Mouse (Mus musculus) liver, embryonic 14.5 days (tissue): Measurements from ENCODE around the gene Metrn. TPM values are rescaled to one million over a fixed set of nuclear protein-coding genes. Genes with fewer than 3 reads are reported as not detected.

ENCODE experiments used
- ATAC-seq: fragments of 200-750 bp; cut with Nextera tagmentation; 2 replicates; pipeline ENCODE4 v1.8.0; 2017; ENCODE audit warnings: moderate number of reproducible peaks, mild to moderate bottlenecking, moderate library complexity; ENCODE audit not compliant: insufficient read depth
- DNase-seq, 3 experiments: peaks; one replicate each; pipeline ENCODE4 v3.0.0-alpha.2; 2012 to 2013; ENCODE audit warnings: low read depth in 3 of 3, low spot score in 3 of 3
- H3K27ac ChIP-seq: fragments of 300-500 bp; sonication (generic); 2 replicates; pipeline ENCODE4 v1.5.1; 2014; ENCODE audit warnings: moderate library complexity, mild to moderate bottlenecking, control low read depth, inconsistent platforms
- H3K27me3 ChIP-seq: fragments of 300-500 bp; sonication (generic); 2 replicates; pipeline ENCODE4 v1.6.1; 2014; ENCODE audit warnings: mild to moderate bottlenecking, low read length, moderate library complexity; ENCODE audit not compliant: control insufficient read depth, insufficient read depth
- H3K36me3 ChIP-seq: fragments of 300-500 bp; sonication (generic); replicated peaks from 2 replicates; pipeline ENCODE4 v1.6.1; 2014; ENCODE audit warnings: low read depth; ENCODE audit not compliant: control insufficient read depth, insufficient read depth
- H3K4me1 ChIP-seq, 2 experiments: fragments of 200-500 bp in 1 of 2; fragments of 300-500 bp in 1 of 2; sonication (generic) in 1 of 2; replicated peaks; 2 replicates each; pipeline ENCODE4 v1.6.1; 2012 to 2014; ENCODE audit warnings: antibody characterized with exemption in 1 of 2, inconsistent platforms in 1 of 2, low read length in 1 of 2; ENCODE audit not compliant: control insufficient read depth in 2 of 2, insufficient read depth in 2 of 2
- H3K4me2 ChIP-seq: fragments of 300-500 bp; sonication (generic); 2 replicates; pipeline ENCODE4 v1.6.1; 2014; ENCODE audit warnings: low read depth, mild to moderate bottlenecking, control low read depth, moderate library complexity
- H3K4me3 ChIP-seq, 2 experiments: fragments of 200-500 bp in 1 of 2; fragments of 300-500 bp in 1 of 2; sonication (generic) in 1 of 2; 2 replicates each; pipeline ENCODE4 v1.5.1; 2012 to 2014; ENCODE audit warnings: low read depth in 2 of 2, low read length in 2 of 2, mild to moderate bottlenecking in 2 of 2, control low read depth in 1 of 2, inconsistent platforms in 1 of 2, moderate library complexity in 1 of 2; ENCODE audit not compliant: insufficient read depth in 1 of 2
- H3K9ac ChIP-seq: fragments of 300-500 bp; sonication (generic); replicated peaks from 2 replicates; pipeline ENCODE4 v1.6.1; 2014; ENCODE audit warnings: mild to moderate bottlenecking, control low read depth, moderate library complexity
- H3K9me3 ChIP-seq: fragments of 300-500 bp; sonication (generic); 2 replicates; pipeline ENCODE4 v1.6.1; 2016; ENCODE audit warnings: low read length, mixed read lengths; ENCODE audit not compliant: control insufficient read depth
- CTCF ChIP-seq: IDR thresholded peaks from 2 replicates; pipeline ENCODE4 v1.5.1; 2016; ENCODE audit warnings: antibody characterized with exemption, low read depth, control low read depth
- EP300 ChIP-seq: IDR thresholded peaks from 2 replicates; pipeline ENCODE4 v1.6.1; 2016; ENCODE audit warnings: antibody characterized with exemption, low read depth
- WGBS: fragments of 180-500 bp; shearing (Covaris S2); extraction: QIAGEN DNeasy Blood & Tissue Kit; methylation state at CpG from one replicate; pipeline ENCODE4 v1.1.7; 2014; ENCODE audit not compliant: insufficient replicate concordance; 5-methylcytosine and 5-hydroxymethylcytosine counted together
- polyA plus RNA-seq, 2 experiments: library from polyadenylated mRNA; depleted of rRNA in 1 of 2; stranded (reverse) in 1 of 2; unstranded in 1 of 2; fragments of >200 nt; fragmentation: Nextera tagmentation in 1 of 2; extraction: Ambion mirVana in 1 of 2; gene quantifications; 2 replicates each; pipeline versions ENCODE4 v1.2.1 to v1.2.3; 2012 to 2014

The Metrn gene
- polyA plus RNA-seq, 2 experiments = 4.1 to 20.3 TPM

GRCm38 (mm10) chr17:25760148-25760547 lies 36.8 kb downstream of the Metrn start:
- Histone ChIP-seq H3K9ac (no peak overlapping the region), H3K36me3 (no peaks in the 10 kb centered on the region), H3K9me3 (no peaks in the 10 kb centered on the region), H3K27me3 (no peaks in the 10 kb centered on the region), H3K4me3 (no peak overlapping the region), H3K27ac (no peak overlapping the region), H3K4me2 (no peak overlapping the region), H3K4me1 (no peaks in the 10 kb centered on the region)
- DNase-seq = no peak
- 55% methylated on average over 8 of the region's 8 CpGs for WGBS
- ATAC-seq = no peak
- TF ChIP-seq EP300 (no peak), CTCF (no peak)

GRCm38 (mm10) chr17:25757691-25758090 lies 39.2 kb downstream of the Metrn start:
- Histone ChIP-seq H3K4me3 (no peak overlapping the region), H3K27me3 (no peaks in the 10 kb centered on the region), H3K27ac (no peak overlapping the region), H3K9me3 (no peaks in the 10 kb centered on the region), H3K9ac (no peak overlapping the region), H3K36me3 (no peaks in the 10 kb centered on the region), H3K4me1 (no peaks in the 10 kb centered on the region), H3K4me2 (no peak overlapping the region)
- no peak for DNase-seq
- TF ChIP-seq CTCF = no peak
- no peak for TF ChIP-seq EP300
- no peak for ATAC-seq
- 39% methylated on average over 3 of the region's 3 CpGs for WGBS

- Histone ChIP-seq H3K9ac (no peak overlapping the region), H3K4me2 (no peak overlapping the region), H3K27ac (no peak overlapping the region), H3K4me1 (no peaks in the 10 kb centered on the region), H3K27me3 (no peaks in the 10 kb centered on the region), H3K9me3 (no peaks in the 10 kb centered on the region), H3K36me3 (no peaks in the 10 kb centered on the region), H3K4me3 (no peak overlapping the region)
- ATAC-seq (no peak), DNase-seq (no peak)
- 61% methylated on average over 9 of the region's 9 CpGs for WGBS
- TF ChIP-seq CTCF (no peak), EP300 (no peak)
Measured at GRCm38 (mm10) chr17:25756378-25757242, 40.3 kb downstream of the Metrn start.

GRCm38 (mm10) chr17:25755627-25756377 lies 41.1 kb downstream of the Metrn start:
- Histone ChIP-seq H3K27ac (no peak overlapping the region), H3K27me3 (no peaks in the 10 kb centered on the region), H3K4me2 (no peak overlapping the region), H3K9me3 (no peaks in the 10 kb centered on the region), H3K9ac (no peak overlapping the region), H3K4me3 (no peak overlapping the region), H3K4me1 (no peaks in the 10 kb centered on the region), H3K36me3 (no peaks in the 10 kb centered on the region)
- TF ChIP-seq CTCF (no peak), EP300 (no peak)
- ATAC-seq = no peak
- no peak for DNase-seq
- 31% methylated on average over 4 of the region's 4 CpGs for WGBS

- 56% methylated on average over 4 of the region's 4 CpGs for WGBS
- Histone ChIP-seq H3K4me2 (no peak overlapping the region), H3K27me3 (no peaks in the 10 kb centered on the region), H3K9ac (no peak overlapping the region), H3K36me3 (no peaks in the 10 kb centered on the region), H3K27ac (no peak overlapping the region), H3K4me3 (no peak overlapping the region), H3K4me1 (no peaks in the 10 kb centered on the region), H3K9me3 (no peaks in the 10 kb centered on the region)
- ATAC-seq (no peak), DNase-seq (no peak)
- TF ChIP-seq CTCF = no peak
- no peak for TF ChIP-seq EP300
Measured at GRCm38 (mm10) chr17:25755086-25755485, 41.9 kb downstream of the Metrn start.
